Mouse (Mus musculus) liver, postnatal 0 days (tissue): Measurements from ENCODE around the gene Ip6k3.

Source experiments
- CTCF ChIP-seq: sonication (generic); IDR thresholded peaks from 2 replicates; pipeline ENCODE4 v1.5.1; 2016; ENCODE audit warnings: antibody characterized with exemption, low read depth
- EP300 ChIP-seq: IDR thresholded peaks from 2 replicates; pipeline ENCODE4 v1.6.1; 2016; ENCODE audit warnings: antibody characterized with exemption, low read depth, mild to moderate bottlenecking

DNA sequence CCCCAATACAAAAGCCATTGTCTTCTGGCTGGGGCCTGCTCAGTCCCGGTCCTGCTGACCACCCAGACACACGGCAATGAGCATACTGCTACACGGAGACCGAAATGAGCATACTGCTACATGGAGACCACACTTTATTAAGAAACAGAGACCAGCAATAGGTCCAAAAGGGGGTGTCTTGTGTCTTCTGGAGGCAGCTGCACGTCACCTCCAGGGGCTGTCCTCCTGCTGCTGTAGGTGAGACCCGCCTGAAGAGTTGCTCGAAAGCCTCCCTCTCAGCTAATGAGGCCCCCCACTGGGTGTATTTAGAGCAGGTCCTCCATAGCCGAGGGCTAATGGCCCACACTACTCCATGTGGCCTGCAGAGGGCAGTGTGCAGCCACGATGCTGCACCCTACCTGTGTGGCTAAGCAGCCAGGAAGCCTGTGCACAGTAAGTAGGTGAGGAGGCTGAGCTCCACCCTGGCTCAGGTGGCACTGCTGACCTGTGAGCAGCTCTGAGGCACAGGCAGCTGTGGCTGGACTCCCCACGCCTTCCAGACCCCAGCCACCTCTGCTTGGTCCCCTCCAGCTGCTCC, 22.1 kb upstream of the Ip6k3 start:
- TF ChIP-seq EP300 (no peak), CTCF (peak; percentile 98)
